Mouse (Mus musculus) limb, embryonic 15.5 days (tissue): ENCODE results near the gene Sox14. TPM values are rescaled to one million over a fixed set of nuclear protein-coding genes. Genes with fewer than 3 reads are reported as not detected.
A peak's percentile ranks its signal among the peaks of the same experiment; 100 is the strongest.

Experiments used
- ATAC-seq: fragments of 200-750 bp; cut with Nextera tagmentation; 2 replicates; pipeline ENCODE4 v1.8.0; 2017; ENCODE audit warnings: low read depth, moderate TSS enrichment; ENCODE audit not compliant: insufficient number of reproducible peaks, low FRiP score, low TSS enrichment
- H3K27ac ChIP-seq: fragments of 300-500 bp; sonication (generic); 2 replicates; pipeline ENCODE4 v1.5.1; 2015; ENCODE audit warnings: moderate library complexity, mild to moderate bottlenecking, inconsistent platforms
- H3K27me3 ChIP-seq: fragments of 300-500 bp; sonication (generic); 2 replicates; pipeline ENCODE4 v1.6.1; 2015; ENCODE audit warnings: inconsistent platforms
- H3K36me3 ChIP-seq: fragments of 300-500 bp; sonication (generic); 2 replicates; pipeline ENCODE4 v1.6.1; 2015; ENCODE audit warnings: inconsistent platforms
- H3K4me1 ChIP-seq: fragments of 300-500 bp; sonication (generic); 2 replicates; pipeline ENCODE4 v1.6.1; 2015; ENCODE audit warnings: inconsistent platforms
- H3K4me2 ChIP-seq: fragments of 300-500 bp; sonication (generic); 2 replicates; pipeline ENCODE4 v1.6.1; 2015; ENCODE audit warnings: mild to moderate bottlenecking, inconsistent platforms
- H3K4me3 ChIP-seq: fragments of 300-500 bp; sonication (generic); 2 replicates; pipeline ENCODE4 v1.5.1; 2015; ENCODE audit warnings: mild to moderate bottlenecking, inconsistent platforms
- H3K9ac ChIP-seq: fragments of 300-500 bp; sonication (generic); 2 replicates; pipeline ENCODE4 v1.6.1; 2015; ENCODE audit warnings: inconsistent platforms
- H3K9me3 ChIP-seq: fragments of 300-500 bp; sonication (generic); 2 replicates; pipeline ENCODE4 v1.6.1; 2016; ENCODE audit warnings: inconsistent platforms
- WGBS: fragments of 180-500 bp; shearing (Covaris S2); methylation state at CpG from one replicate; pipeline ENCODE4 v1.1.7; 2015; 5-methylcytosine and 5-hydroxymethylcytosine counted together
- polyA plus RNA-seq: library from polyadenylated mRNA; unstranded; fragments of >200 nt; fragmentation: Nextera tagmentation; extraction: Ambion mirVana; gene quantifications from 2 replicates; pipeline ENCODE4 v1.2.1, GENCODE M21; 2015

The Sox14 gene
- polyA plus RNA-seq, 1 experiment from 2014 or later, result not detected

GRCm38 (mm10) chr9:99870780-99871555, 5.0 kb downstream of the Sox14 start:
- no peak overlapping the region for H3K9ac ChIP-seq
- 1% methylated on average over 37 of the region's 37 CpGs for WGBS

GRCm38 (mm10) chr9:99869936-99870779, 5.8 kb downstream of the Sox14 start:
- WGBS, result 1% methylated on average over 34 of the region's 34 CpGs

More at GRCm38 (mm10) chr9:99870780-99871555, 5.0 kb downstream of the Sox14 start:
- H3K4me3 ChIP-seq, result peak overlapping the region; percentile 14
- no peak for ATAC-seq
- H3K36me3 ChIP-seq, result no peaks in the 10 kb centered on the region
- peaks cover 99% of the 10 kb centered on the region for H3K27me3 ChIP-seq
- peaks cover 49% of the 10 kb centered on the region for H3K4me1 ChIP-seq
- H3K4me2 ChIP-seq, result peak overlapping the region; percentile 26
- H3K27ac ChIP-seq, result no peak overlapping the region
- H3K9me3 ChIP-seq, result no peaks in the 10 kb centered on the region

DNA sequence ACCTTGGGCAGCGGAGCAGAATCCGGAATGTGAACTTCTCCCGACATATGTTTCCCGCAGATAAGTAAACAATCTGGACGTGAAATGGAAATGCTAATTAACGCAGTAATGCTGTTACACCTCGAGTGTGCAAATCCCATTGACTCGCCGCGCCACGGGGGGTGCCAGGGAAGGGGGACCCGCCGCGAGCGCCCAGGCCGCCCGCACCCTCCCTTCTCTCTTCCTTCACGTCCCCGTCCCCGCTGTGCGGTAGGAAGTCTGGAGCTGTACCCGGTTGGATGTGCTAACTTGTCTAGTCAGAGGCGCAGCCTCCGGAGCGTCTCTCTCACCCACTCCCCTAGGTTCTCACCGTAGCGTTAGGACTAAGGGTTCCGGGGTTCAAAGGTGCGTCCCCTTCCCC, 6.7 kb downstream of the Sox14 start:
- H3K9ac ChIP-seq, result no peak overlapping the region
- ATAC-seq, result no peak
- no peak overlapping the region for H3K27ac ChIP-seq
- peak overlapping the region; percentile 42 for H3K4me2 ChIP-seq
- H3K36me3 ChIP-seq, result no peaks in the 10 kb centered on the region
- peak overlapping the region; percentile 26 for H3K4me3 ChIP-seq
- 1% methylated on average over 28 of the region's 29 CpGs for WGBS
- no peaks in the 10 kb centered on the region for H3K9me3 ChIP-seq
- H3K4me1 ChIP-seq, result peaks cover 36% of the 10 kb centered on the region
- H3K27me3 ChIP-seq, result peaks cover 98% of the 10 kb centered on the region

More at GRCm38 (mm10) chr9:99869936-99870779, 5.8 kb downstream of the Sox14 start:
- peaks cover 99% of the 10 kb centered on the region for H3K27me3 ChIP-seq
- no peak overlapping the region for H3K27ac ChIP-seq
- H3K4me3 ChIP-seq, result no peak overlapping the region
- H3K9me3 ChIP-seq, result no peaks in the 10 kb centered on the region
- H3K9ac ChIP-seq, result no peak overlapping the region
- no peak overlapping the region for H3K4me2 ChIP-seq
- peaks cover 41% of the 10 kb centered on the region for H3K4me1 ChIP-seq
- ATAC-seq, result no peak
- H3K36me3 ChIP-seq, result no peaks in the 10 kb centered on the region

DNA sequence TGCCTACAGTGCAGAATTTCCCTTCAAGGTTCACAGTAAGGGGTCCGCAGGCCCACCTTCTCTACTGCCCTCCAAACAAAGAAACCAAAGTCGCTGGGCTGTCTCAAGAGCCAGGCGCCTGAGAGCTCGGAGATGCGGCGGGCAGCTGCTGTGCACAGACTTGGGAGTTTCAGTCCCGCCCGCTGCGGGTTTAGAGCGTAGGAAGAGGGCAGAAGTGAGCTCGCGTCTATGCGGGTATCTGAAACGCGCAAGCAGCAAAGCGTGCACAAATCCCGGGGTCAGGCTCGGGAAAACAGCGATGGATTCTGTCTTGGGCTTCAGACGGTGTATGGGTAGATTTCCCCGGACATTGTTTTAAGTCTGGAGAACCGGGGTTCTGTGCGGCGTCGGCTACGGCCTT, 7.4 kb downstream of the Sox14 start:
- Histone ChIP-seq H3K4me1 (peaks cover 36% of the 10 kb centered on the region), H3K36me3 (no peaks in the 10 kb centered on the region), H3K4me3 (peak overlapping the region; percentile 26), H3K27me3 (peaks cover 98% of the 10 kb centered on the region), H3K9me3 (no peaks in the 10 kb centered on the region), H3K4me2 (peak overlapping the region; percentile 42), H3K27ac (no peak overlapping the region), H3K9ac (no peak overlapping the region)
- WGBS, result under 1% methylated on average over 26 of the region's 26 CpGs
- no peak for ATAC-seq

DNA sequence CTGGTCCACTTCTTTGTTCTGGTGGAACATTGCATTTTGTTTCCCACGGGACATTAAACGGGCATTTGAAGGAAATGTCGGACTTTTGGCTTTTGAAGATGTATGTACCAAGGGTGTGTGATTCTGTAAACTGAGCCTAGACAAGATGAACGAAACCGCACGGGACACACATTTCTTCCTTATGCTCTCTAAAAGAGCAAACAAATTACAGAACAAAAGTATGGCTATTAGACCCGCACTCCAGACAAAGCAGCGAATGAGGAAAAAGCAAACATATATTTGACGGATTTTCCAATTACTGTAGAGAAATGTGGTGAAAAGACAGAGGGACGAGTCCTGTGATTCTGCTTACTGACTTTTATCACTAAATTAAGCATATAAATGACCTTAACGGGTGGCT, 7.9 kb downstream of the Sox14 start:
- Histone ChIP-seq H3K4me2 (no peak overlapping the region), H3K27ac (no peak overlapping the region), H3K27me3 (peaks cover 95% of the 10 kb centered on the region), H3K9ac (no peak overlapping the region), H3K4me1 (peaks cover 36% of the 10 kb centered on the region), H3K9me3 (no peaks in the 10 kb centered on the region), H3K4me3 (no peak overlapping the region), H3K36me3 (no peaks in the 10 kb centered on the region)
- no peak for ATAC-seq
- WGBS, result 2% methylated on average over 11 of the region's 11 CpGs

GRCm38 (mm10) chr9:99862936-99863335, 13.0 kb downstream of the Sox14 start:
- Histone ChIP-seq H3K27me3 (peaks cover 68% of the 10 kb centered on the region), H3K9ac (no peak overlapping the region), H3K9me3 (no peaks in the 10 kb centered on the region), H3K27ac (no peak overlapping the region), H3K36me3 (no peaks in the 10 kb centered on the region), H3K4me3 (no peak overlapping the region), H3K4me1 (no peaks in the 10 kb centered on the region), H3K4me2 (no peak overlapping the region)
- 90% methylated on average over 9 of the region's 9 CpGs for WGBS
- ATAC-seq, result no peak

DNA sequence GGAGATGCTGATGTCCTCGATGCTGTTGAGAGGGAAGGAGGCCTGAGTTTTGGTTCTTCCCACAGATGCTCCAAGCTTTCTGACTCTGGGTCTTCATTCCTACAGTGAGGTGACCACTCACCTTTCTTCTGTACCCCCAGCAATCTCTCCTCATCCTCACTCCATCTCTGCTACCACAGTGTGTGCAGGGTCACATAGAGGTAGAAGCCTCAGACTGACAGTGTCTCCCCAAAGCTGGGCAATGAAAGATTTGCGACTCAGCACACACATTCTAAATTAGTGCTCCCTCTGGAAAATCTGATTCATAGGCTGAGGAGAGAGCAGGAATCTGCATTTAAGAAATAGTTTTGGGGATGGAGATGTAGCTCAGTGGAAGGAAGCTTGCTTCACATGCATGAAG, 21.5 kb downstream of the Sox14 start:
- H3K36me3 ChIP-seq, result no peaks in the 10 kb centered on the region
- no peak overlapping the region for H3K4me2 ChIP-seq
- no peaks in the 10 kb centered on the region for H3K9me3 ChIP-seq
- H3K27me3 ChIP-seq, result peaks cover 12% of the 10 kb centered on the region; the same call in 1 of the 2 replicates
- no peak overlapping the region for H3K9ac ChIP-seq
- no peak overlapping the region for H3K4me3 ChIP-seq
- H3K4me1 ChIP-seq, result no peaks in the 10 kb centered on the region
- H3K27ac ChIP-seq, result no peak overlapping the region
- ATAC-seq, result no peak
- 83% methylated on average over 2 of the region's 2 CpGs for WGBS

GRCm38 (mm10) chr9:99853356-99853755, 22.6 kb downstream of the Sox14 start:
- WGBS, result 49% methylated on average over 11 of the region's 11 CpGs

GRCm38 (mm10) chr9:99850354-99850753, 25.6 kb downstream of the Sox14 start:
- no peak for ATAC-seq
- H3K27me3 ChIP-seq, result peaks cover 4% of the 10 kb centered on the region; the same call in 1 of the 2 replicates

More at GRCm38 (mm10) chr9:99853356-99853755, 22.6 kb downstream of the Sox14 start:
- Histone ChIP-seq H3K9ac (no peak overlapping the region), H3K36me3 (no peaks in the 10 kb centered on the region), H3K4me3 (no peak overlapping the region), H3K4me1 (no peaks in the 10 kb centered on the region), H3K4me2 (no peak overlapping the region), H3K27me3 (peaks cover 4% of the 10 kb centered on the region; the same call in 1 of the 2 replicates), H3K9me3 (no peaks in the 10 kb centered on the region), H3K27ac (no peak overlapping the region)
- no peak for ATAC-seq

GRCm38 (mm10) chr9:99848327-99848726, 27.6 kb downstream of the Sox14 start:
- ATAC-seq, result no peak
- no peaks in the 10 kb centered on the region for H3K27me3 ChIP-seq
- H3K4me3 ChIP-seq, result no peak overlapping the region
- H3K36me3 ChIP-seq, result no peaks in the 10 kb centered on the region
- no peak overlapping the region for H3K9ac ChIP-seq
- no peaks in the 10 kb centered on the region for H3K9me3 ChIP-seq
- no peak overlapping the region for H3K4me2 ChIP-seq
- WGBS, result 53% methylated on average over 8 of the region's 8 CpGs
- H3K27ac ChIP-seq, result no peak overlapping the region
- H3K4me1 ChIP-seq, result no peaks in the 10 kb centered on the region

More at GRCm38 (mm10) chr9:99850354-99850753, 25.6 kb downstream of the Sox14 start:
- H3K36me3 ChIP-seq, result no peaks in the 10 kb centered on the region
- no peaks in the 10 kb centered on the region for H3K4me1 ChIP-seq
- no peak overlapping the region for H3K4me2 ChIP-seq
- no peak overlapping the region for H3K9ac ChIP-seq
- 77% methylated on average over 7 of the region's 7 CpGs for WGBS
- H3K27ac ChIP-seq, result no peak overlapping the region
- no peaks in the 10 kb centered on the region for H3K9me3 ChIP-seq
- H3K4me3 ChIP-seq, result no peak overlapping the region

DNA sequence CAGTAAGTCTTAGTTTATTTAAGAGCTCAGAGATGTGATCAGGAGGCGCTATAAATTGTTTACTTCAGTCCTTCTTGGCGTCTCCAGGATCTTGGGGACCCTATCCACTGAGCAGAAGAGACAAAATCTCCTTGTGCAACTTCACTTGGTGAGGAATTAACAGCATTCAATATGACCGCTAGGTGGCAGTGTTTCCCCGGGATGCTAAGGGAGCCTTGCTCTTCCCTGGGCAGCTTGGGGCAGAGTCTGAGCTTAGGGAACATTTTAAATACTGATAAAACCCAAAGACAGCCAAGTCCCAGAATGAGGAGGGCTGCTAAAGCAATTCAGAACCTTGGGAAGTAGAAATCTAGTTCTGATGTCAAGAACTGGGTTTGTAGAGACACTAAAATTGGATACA, 29.1 kb downstream of the Sox14 start:
- ATAC-seq, result no peak
- Histone ChIP-seq H3K4me1 (no peaks in the 10 kb centered on the region), H3K9me3 (no peaks in the 10 kb centered on the region), H3K4me3 (no peak overlapping the region), H3K9ac (no peak overlapping the region), H3K27me3 (no peaks in the 10 kb centered on the region), H3K27ac (no peak overlapping the region), H3K36me3 (no peaks in the 10 kb centered on the region), H3K4me2 (no peak overlapping the region)
- WGBS, result 2% methylated on average over 4 of the region's 4 CpGs

DNA sequence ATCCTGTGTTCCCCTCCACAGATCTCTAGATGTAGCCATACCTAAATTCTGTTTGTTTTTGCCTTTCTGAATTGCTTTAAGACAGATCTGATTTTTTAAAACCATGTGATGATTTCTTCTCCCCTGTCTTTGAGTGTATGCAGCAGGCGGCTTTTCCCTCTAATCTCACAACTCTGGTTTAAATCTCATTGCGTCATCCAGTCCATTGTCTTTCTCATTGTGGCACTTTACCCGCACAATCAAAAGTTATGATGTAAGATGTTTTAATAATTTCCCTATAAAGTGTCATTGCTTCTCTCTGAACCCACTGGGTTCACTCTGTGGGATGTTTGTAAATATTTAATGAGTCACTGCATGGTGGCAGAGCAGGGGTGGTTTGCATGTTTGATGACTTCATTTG, 36.6 kb downstream of the Sox14 start:
- H3K4me1 ChIP-seq, result 0 out of 2 replicates have a peak, but pooled peaks cover 4% of the 10 kb centered on the region
- ATAC-seq, result no peak
- H3K4me2 ChIP-seq, result no peak overlapping the region
- 85% methylated on average over 3 of the region's 3 CpGs for WGBS
- no peak overlapping the region for H3K27ac ChIP-seq
- H3K4me3 ChIP-seq, result no peak overlapping the region
- no peak overlapping the region for H3K9ac ChIP-seq
- no peaks in the 10 kb centered on the region for H3K9me3 ChIP-seq
- H3K36me3 ChIP-seq, result no peaks in the 10 kb centered on the region
- no peaks in the 10 kb centered on the region for H3K27me3 ChIP-seq
